Mouse (Mus musculus) kidney, embryonic 16.5 days (tissue): ENCODE results near the gene Nrsn1. TPM values are rescaled to one million over a fixed set of nuclear protein-coding genes. Genes with fewer than 3 reads are reported as not detected.
"Not testable (repeated sequence)": the region's sequence is repeated elsewhere in the genome, so short reads cannot be mapped to it uniquely, and the experiment has no call there.

Source experiments
- ATAC-seq: fragments of 200-750 bp; cut with Nextera tagmentation; 2 replicates; pipeline ENCODE4 v1.8.0; 2017; ENCODE audit warnings: moderate TSS enrichment; ENCODE audit not compliant: low FRiP score, low TSS enrichment
- H3K27ac ChIP-seq: fragments of 300-500 bp; sonication (generic); 2 replicates; pipeline ENCODE4 v1.5.1; 2014; ENCODE audit warnings: low read length
- H3K27me3 ChIP-seq: fragments of 300-500 bp; sonication (generic); 2 replicates; pipeline ENCODE4 v1.6.1; 2014; ENCODE audit warnings: low read length, control low read depth, mixed read lengths; ENCODE audit not compliant: insufficient read depth
- H3K36me3 ChIP-seq: fragments of 300-500 bp; sonication (generic); 2 replicates; pipeline ENCODE4 v1.6.1; 2014; ENCODE audit warnings: low read length, control low read depth, mixed read lengths; ENCODE audit not compliant: insufficient read depth
- H3K4me1 ChIP-seq: fragments of 300-500 bp; sonication (generic); 2 replicates; pipeline ENCODE4 v1.6.1; 2014; ENCODE audit warnings: low read length, control low read depth, mixed read lengths; ENCODE audit not compliant: insufficient read depth
- H3K4me2 ChIP-seq: fragments of 300-500 bp; sonication (generic); replicated peaks from 2 replicates; pipeline ENCODE4 v1.6.1; 2014; ENCODE audit warnings: low read depth, low read length
- H3K4me3 ChIP-seq: fragments of 300-500 bp; sonication (generic); 2 replicates; pipeline ENCODE4 v1.5.1; 2014; ENCODE audit warnings: mild to moderate bottlenecking, low read length
- H3K9ac ChIP-seq: fragments of 300-500 bp; sonication (generic); replicated peaks from 2 replicates; pipeline ENCODE4 v1.6.1; 2014; ENCODE audit warnings: low read length
- H3K9me3 ChIP-seq: fragments of 300-500 bp; sonication (generic); 2 replicates; pipeline ENCODE4 v1.6.1; 2016; ENCODE audit warnings: low read length, control low read depth
- WGBS: fragments of 180-500 bp; shearing (Covaris S2); extraction: QIAGEN DNeasy Blood & Tissue Kit; methylation state at CpG from one replicate; pipeline ENCODE4 v1.1.7; 2014; 5-methylcytosine and 5-hydroxymethylcytosine counted together
- polyA plus RNA-seq: library from polyadenylated mRNA; unstranded; fragments of >200 nt; fragmentation: Nextera tagmentation; extraction: Ambion mirVana; gene quantifications from 2 replicates; pipeline ENCODE4 v1.2.1, GENCODE M21; 2015

Nrsn1 gene
- polyA plus RNA-seq = 0.80 and 0.85 TPM in 2 replicates

GRCm38 (mm10) chr13:25270402-25270801 lies at the start of gene Nrsn1:
Gene Nrsn1 (minus strand): TSS chr13:25270502.
- 28% methylated on average over 2 of the region's 2 CpGs for WGBS

GRCm38 (mm10) chr13:25312059-25312458 lies 41.8 kb upstream of the Nrsn1 start:
- H3K9ac ChIP-seq = no peak overlapping the region
- no peaks in the 10 kb centered on the region for H3K4me1 ChIP-seq
- H3K4me3 ChIP-seq = no peak overlapping the region
- H3K9me3 ChIP-seq = no peaks in the 10 kb centered on the region
- ATAC-seq = no peak
- no peaks in the 10 kb centered on the region for H3K27me3 ChIP-seq
- WGBS = 89% methylated on average over 2 of the region's 2 CpGs
- no peak overlapping the region for H3K27ac ChIP-seq
- H3K36me3 ChIP-seq = no peaks in the 10 kb centered on the region
- no peak overlapping the region for H3K4me2 ChIP-seq

More at GRCm38 (mm10) chr13:25270402-25270801, at the start of gene Nrsn1:
- H3K9ac ChIP-seq, H3K4me1 ChIP-seq, H3K27me3 ChIP-seq, ATAC-seq, H3K27ac ChIP-seq, H3K36me3 ChIP-seq, H3K9me3 ChIP-seq: not testable (repeated sequence)
- H3K4me2 ChIP-seq = peak within 1 kb of the TSS; percentile 74
- H3K4me3 ChIP-seq = peak within 1 kb of the TSS; percentile 48

GRCm38 (mm10) chr13:25310068-25310467 lies 39.8 kb upstream of the Nrsn1 start:
- Histone ChIP-seq H3K4me1 (no peaks in the 10 kb centered on the region), H3K27me3 (no peaks in the 10 kb centered on the region), H3K9ac (no peak overlapping the region), H3K36me3 (no peaks in the 10 kb centered on the region), H3K27ac (no peak overlapping the region), H3K4me2 (no peak overlapping the region), H3K4me3 (no peak overlapping the region), H3K9me3 (no peaks in the 10 kb centered on the region)
- ATAC-seq = no peak

- no peaks in the 10 kb centered on the region for H3K4me1 ChIP-seq
- no peak overlapping the region for H3K9ac ChIP-seq
- ATAC-seq = no peak
- H3K9me3 ChIP-seq = no peaks in the 10 kb centered on the region
- H3K4me2 ChIP-seq = no peak overlapping the region
- H3K36me3 ChIP-seq = no peaks in the 10 kb centered on the region
- no peak overlapping the region for H3K27ac ChIP-seq
- 88% methylated on average over 1 of the region's 1 CpGs for WGBS
- H3K27me3 ChIP-seq = no peaks in the 10 kb centered on the region
- no peak overlapping the region for H3K4me3 ChIP-seq
Observed at GRCm38 (mm10) chr13:25288736-25289135, 18.4 kb upstream of the Nrsn1 start.

- Histone ChIP-seq H3K4me1 (peaks cover under 1% of the 10 kb centered on the region; the same call in 1 of the 2 replicates), H3K4me2 (no peak overlapping the region), H3K27ac (no peak overlapping the region), H3K27me3 (no peaks in the 10 kb centered on the region), H3K4me3 (no peak overlapping the region), H3K9me3 (no peaks in the 10 kb centered on the region), H3K36me3 (no peaks in the 10 kb centered on the region), H3K9ac (no peak overlapping the region)
- 54% methylated on average over 5 of the region's 5 CpGs for WGBS
- no peak for ATAC-seq
Observed at GRCm38 (mm10) chr13:25274934-25275565, 4.7 kb upstream of the Nrsn1 start.

GRCm38 (mm10) chr13:25272189-25272588 lies 1.9 kb upstream of the Nrsn1 start:
- peaks cover 5% of the 10 kb centered on the region; the same call in 1 of the 2 replicates for H3K4me1 ChIP-seq
- 74% methylated on average over 4 of the region's 4 CpGs for WGBS
- ATAC-seq = no peak
- H3K9ac ChIP-seq = no peak overlapping the region
- H3K4me2 ChIP-seq = no peak overlapping the region
- H3K9me3 ChIP-seq = no peaks in the 10 kb centered on the region
- no peaks in the 10 kb centered on the region for H3K27me3 ChIP-seq
- H3K4me3 ChIP-seq = no peak overlapping the region
- no peaks in the 10 kb centered on the region for H3K36me3 ChIP-seq
- no peak overlapping the region for H3K27ac ChIP-seq

- no peaks in the 10 kb centered on the region for H3K9me3 ChIP-seq
- H3K27me3 ChIP-seq = no peaks in the 10 kb centered on the region
- peak overlapping the region; percentile 48 for H3K4me3 ChIP-seq
- H3K36me3 ChIP-seq = no peaks in the 10 kb centered on the region
- H3K9ac ChIP-seq = no peak overlapping the region
- no peak overlapping the region for H3K27ac ChIP-seq
- H3K4me2 ChIP-seq = peak overlapping the region; percentile 74
- peak; percentile 89 for ATAC-seq
- peaks cover 5% of the 10 kb centered on the region; the same call in 1 of the 2 replicates for H3K4me1 ChIP-seq
- 3% methylated on average over 39 of the region's 42 CpGs for WGBS
Observed at GRCm38 (mm10) chr13:25269569-25270268, 583 bp downstream of the Nrsn1 start.

GRCm38 (mm10) chr13:25269039-25269438 lies 1.3 kb downstream of the Nrsn1 start:
- no peaks in the 10 kb centered on the region for H3K9me3 ChIP-seq
- H3K36me3 ChIP-seq = no peaks in the 10 kb centered on the region
- H3K27ac ChIP-seq = no peak overlapping the region
- no peak overlapping the region for H3K4me3 ChIP-seq
- no peak overlapping the region for H3K4me2 ChIP-seq
- H3K27me3 ChIP-seq = no peaks in the 10 kb centered on the region
- ATAC-seq = peak; percentile 77; the same call in 1 of the 2 replicates
- WGBS = 6% methylated on average over 2 of the region's 2 CpGs
- no peak overlapping the region for H3K9ac ChIP-seq
- H3K4me1 ChIP-seq = peaks cover 5% of the 10 kb centered on the region; the same call in 1 of the 2 replicates

- Histone ChIP-seq H3K4me1 (no peaks in the 10 kb centered on the region), H3K36me3 (no peaks in the 10 kb centered on the region), H3K4me3 (no peak overlapping the region), H3K27ac (no peak overlapping the region), H3K9me3 (no peaks in the 10 kb centered on the region), H3K27me3 (no peaks in the 10 kb centered on the region), H3K9ac (no peak overlapping the region), H3K4me2 (no peak overlapping the region)
- WGBS = 32% methylated on average over 4 of the region's 4 CpGs
- no peak for ATAC-seq
Observed at GRCm38 (mm10) chr13:25262748-25263147, 7.6 kb downstream of the Nrsn1 start.

GRCm38 (mm10) chr13:25257608-25258007 lies 12.7 kb downstream of the Nrsn1 start:
- Histone ChIP-seq H3K27ac (no peak overlapping the region), H3K36me3 (no peaks in the 10 kb centered on the region), H3K4me3 (no peak overlapping the region), H3K4me1 (no peaks in the 10 kb centered on the region), H3K27me3 (no peaks in the 10 kb centered on the region), H3K4me2 (no peak overlapping the region), H3K9me3 (no peaks in the 10 kb centered on the region), H3K9ac (no peak overlapping the region)
- no peak for ATAC-seq
- 88% methylated on average over 6 of the region's 6 CpGs for WGBS
